In genomic region chr19:48115155-48115554, GRCm38 (mm10) we compare ENCODE assay signal across 27 mouse cellular contexts.
DNase-seq lines count a peak whose midpoint lies in the region; ATAC-seq and TF ChIP-seq lines count a peak whose summit lies in the region.
"Had no signal": no experiment of that assay in that cellular context is flagged by ENCODE, and none has a peak within 500 bp of the region (broad histone marks: within the 10 kb centered on the region; RNA-seq: fewer than 3 reads in every experiment).

No protein-coding gene starts in this region.

- peaks cover 17% of the 10 kb centered on the region for H3K4me1 ChIP-seq in limb, embryonic 11.5 days (ENCODE audit: control insufficient read depth, insufficient read depth, low read length)
- H3K4me1 ChIP-seq in limb, embryonic 14.5 days (ENCODE audit: control insufficient read depth, insufficient read depth, low read length), result peaks cover 7% of the 10 kb centered on the region; the same call in 1 of the 2 replicates
- H3K4me1 ChIP-seq: embryonic facial prominence, embryonic 12.5 days; embryonic facial prominence, embryonic 15.5 days; heart, embryonic 12.5 days; heart, embryonic 15.5 days had no signal

- H3K27ac ChIP-seq in limb, embryonic 11.5 days (replicated peaks; ENCODE audit: low read depth, low read length), result no peak overlapping the region
- H3K27ac ChIP-seq in limb, embryonic 14.5 days (replicated peaks; ENCODE audit: low read depth, low read length), result no peak overlapping the region
- H3K27ac ChIP-seq: embryonic facial prominence, embryonic 12.5 days; embryonic facial prominence, embryonic 15.5 days; forebrain, embryonic 12.5 days; forebrain, embryonic 15.5 days; heart, embryonic 15.5 days; hindbrain, embryonic 10.5 days; hindbrain, embryonic 13.5 days had no signal

- H3K27me3 ChIP-seq in limb, embryonic 11.5 days (ENCODE audit: control insufficient read depth, insufficient read depth, low read length), result no peaks in the 10 kb centered on the region
- H3K27me3 ChIP-seq in limb, embryonic 14.5 days (ENCODE audit: control insufficient read depth, insufficient read depth, low read length), result no peaks in the 10 kb centered on the region
- H3K27me3 ChIP-seq: embryonic facial prominence, embryonic 15.5 days; forebrain, embryonic 12.5 days; forebrain, embryonic 15.5 days; hindbrain, embryonic 13.5 days had no signal

- H3K36me3 ChIP-seq in limb, embryonic 11.5 days (ENCODE audit: control insufficient read depth, insufficient read depth, low read length), result no peaks in the 10 kb centered on the region
- no peaks in the 10 kb centered on the region for H3K36me3 ChIP-seq in limb, embryonic 14.5 days (ENCODE audit: control insufficient read depth, insufficient read depth, low read length)
- H3K36me3 ChIP-seq: embryonic facial prominence, embryonic 12.5 days; embryonic facial prominence, embryonic 15.5 days; forebrain, embryonic 12.5 days; forebrain, embryonic 15.5 days; heart, embryonic 12.5 days; heart, embryonic 15.5 days; hindbrain, embryonic 10.5 days; hindbrain, embryonic 13.5 days had no signal

- 0 out of 2 replicates have a peak, but pooled peaks have one; percentile 44 for ATAC-seq in limb, embryonic 11.5 days (ENCODE audit: insufficient number of reproducible peaks, low FRiP score, low TSS enrichment, low read depth)
- ATAC-seq in limb, embryonic 14.5 days (ENCODE audit: low FRiP score, low read depth), result peak; percentile 70
- no peak for ATAC-seq in activated CD4-positive, CD25-positive, alpha-beta regulatory T cell, adult 4 months
- ATAC-seq: forebrain, embryonic 15.5 days; hindbrain, embryonic 16.5 days; inflammation-experienced regulatory T-cells, adult 6 months had no signal

- H3K9me3 ChIP-seq in limb, embryonic 11.5 days (ENCODE audit: control insufficient read depth, low read length), result no peaks in the 10 kb centered on the region
- H3K9me3 ChIP-seq in limb, embryonic 14.5 days (ENCODE audit: control insufficient read depth, low read length), result no peaks in the 10 kb centered on the region
- H3K9me3 ChIP-seq: embryonic facial prominence, embryonic 12.5 days; embryonic facial prominence, embryonic 15.5 days; forebrain, embryonic 12.5 days; forebrain, embryonic 15.5 days; heart, embryonic 12.5 days; heart, embryonic 15.5 days; hindbrain, embryonic 10.5 days; hindbrain, embryonic 13.5 days had no signal

- WGBS in limb, embryonic 11.5 days, result 22% methylated on average over 9 of the region's 9 CpGs
- WGBS in limb, embryonic 14.5 days, result 16% methylated on average over 9 of the region's 9 CpGs

- TF ChIP-seq POLR2A in limb, embryonic 14.5 days (IDR thresholded peaks at IDR 0.05; ENCODE audit: borderline replicate concordance, extremely low read depth, insufficient read depth, insufficient read length), result no peak

- no peak overlapping the region for H3K4me3 ChIP-seq in limb, embryonic 11.5 days (ENCODE audit: low read depth, low read length)
- no peak overlapping the region for H3K4me3 ChIP-seq in limb, embryonic 14.5 days (replicated peaks; ENCODE audit: low read length)
- H3K4me3 ChIP-seq: embryonic facial prominence, embryonic 12.5 days; embryonic facial prominence, embryonic 15.5 days; forebrain, embryonic 12.5 days; forebrain, embryonic 15.5 days; heart, embryonic 12.5 days; heart, embryonic 15.5 days; hindbrain, embryonic 10.5 days; hindbrain, embryonic 13.5 days had no signal

- DNase-seq in embryo, embryonic 10.5 days (ENCODE audit: low spot score), result peak; percentile 5
- no peak for DNase-seq in embryo, embryonic 10 days (ENCODE audit: low spot score)
- peak; percentile 75 for DNase-seq in forelimb bud, embryonic 11.5 days (ENCODE audit: low read depth, low spot score)
- peak; percentile 65 for DNase-seq in limb, embryonic 11.5 days (ENCODE audit: low spot score)
- DNase-seq in limb, embryonic 14.5 days (ENCODE audit: low spot score), result peak; percentile 46
- no peak for DNase-seq in left cerebral cortex, adult 18-20 months (ENCODE audit: low spot score in 2 of 2)
- no peak for DNase-seq in right cerebral cortex, postnatal 25 days
- DNase-seq: adrenal gland, postnatal 10 days; adrenal gland, postnatal 36 days; cerebellum, adult 18-20 months; cerebellum, adult 9-10 months; cerebellum, postnatal 14 days; gastrocnemius, postnatal 10 days; heart, adult 18-20 months; heart, postnatal 10 days; heart, postnatal 36 days had no signal

- H3K4me2 ChIP-seq in limb, embryonic 11.5 days (ENCODE audit: low read depth, severe bottlenecking), result peak overlapping the region; percentile 29; the same call in 1 of the 2 replicates
- peak overlapping the region; percentile 14; the same call in 1 of the 2 replicates for H3K4me2 ChIP-seq in limb, embryonic 14.5 days (replicated peaks; ENCODE audit: low read depth, low read length, severe bottlenecking)
- H3K4me2 ChIP-seq: embryonic facial prominence, embryonic 12.5 days; embryonic facial prominence, embryonic 15.5 days; forebrain, embryonic 12.5 days; forebrain, embryonic 15.5 days; heart, embryonic 12.5 days; heart, embryonic 15.5 days; hindbrain, embryonic 13.5 days had no signal

- H3K9ac ChIP-seq in limb, embryonic 11.5 days (ENCODE audit: low read length), result no peak overlapping the region
- no peak overlapping the region for H3K9ac ChIP-seq in limb, embryonic 14.5 days (ENCODE audit: low read depth, low read length, severe bottlenecking)
- H3K9ac ChIP-seq: embryonic facial prominence, embryonic 12.5 days; embryonic facial prominence, embryonic 15.5 days; forebrain, embryonic 12.5 days; forebrain, embryonic 15.5 days; heart, embryonic 12.5 days; heart, embryonic 15.5 days; hindbrain, embryonic 13.5 days had no signal

Comparison
In these comparisons a context has a peak if more than half of its experiments do, and no peak if none do; other contexts are left out.
1. DNase-seq: peak in embryo, embryonic 10.5 days (single experiment), forelimb bud, embryonic 11.5 days (single experiment), limb, embryonic 11.5 days (single experiment) and limb, embryonic 14.5 days (single experiment); none in embryo, embryonic 10 days (single experiment), left cerebral cortex, adult 18-20 months (0 of 2) and right cerebral cortex, postnatal 25 days (single experiment).